ENCODE assay signal across 8 mouse cellular contexts in genomic region chr13:107207354-107208181, GRCm38 (mm10).
A peak's percentile ranks its signal among the peaks of the same experiment; 100 is the strongest.
DNase-seq lines count a peak whose midpoint lies in the region; ATAC-seq lines count a peak whose summit lies in the region.

No protein-coding gene starts in this region.

- ATAC-seq in cerebellum, adult (ENCODE audit: insufficient number of reproducible peaks, low FRiP score, low TSS enrichment): peak; percentile 68
- peak; percentile 97 for ATAC-seq in forebrain, embryonic 14.5 days
- ATAC-seq in lung, embryonic 16.5 days (ENCODE audit: low read depth): peak; percentile 97
- no peak for ATAC-seq in erythroid progenitor cell, adult 5-6 weeks (replicated peaks; ENCODE audit: low FRiP score, poor library complexity, severe bottlenecking)

- 28% methylated on average over 20 of the region's 20 CpGs for WGBS in forebrain, embryonic 14.5 days
- WGBS in lung, embryonic 16.5 days: 27% methylated on average over 20 of the region's 20 CpGs

- H3K9me3 ChIP-seq in forebrain, embryonic 14.5 days (replicated peaks; ENCODE audit: control insufficient read depth, low read length): no peaks in the 10 kb centered on the region
- no peaks in the 10 kb centered on the region for H3K9me3 ChIP-seq in lung, embryonic 16.5 days (ENCODE audit: control insufficient read depth, low read length)

- H3K4me3 ChIP-seq in forebrain, embryonic 14.5 days (ENCODE audit: low read depth, low read length): peak overlapping the region; percentile 18
- H3K4me3 ChIP-seq in lung, embryonic 16.5 days (ENCODE audit: low read length): peak overlapping the region; percentile 43

- H3K9ac ChIP-seq in forebrain, embryonic 14.5 days (ENCODE audit: low read length): peak overlapping the region; percentile 37; the same call in 1 of the 2 replicates
- H3K9ac ChIP-seq in lung, embryonic 16.5 days (ENCODE audit: low read length): no peak overlapping the region

- H3K27me3 ChIP-seq in forebrain, embryonic 14.5 days (replicated peaks; ENCODE audit: control insufficient read depth, insufficient read depth, low read length): no peaks in the 10 kb centered on the region
- H3K27me3 ChIP-seq in lung, embryonic 16.5 days (ENCODE audit: control insufficient read depth, insufficient read depth, low read depth, low read length): no peaks in the 10 kb centered on the region

- no peaks in the 10 kb centered on the region for H3K36me3 ChIP-seq in forebrain, embryonic 14.5 days (ENCODE audit: control insufficient read depth, insufficient read depth, low read length)
- no peaks in the 10 kb centered on the region for H3K36me3 ChIP-seq in lung, embryonic 16.5 days (ENCODE audit: control insufficient read depth, insufficient read depth, low read length)

- H3K4me2 ChIP-seq in forebrain, embryonic 14.5 days (ENCODE audit: low read length): peak overlapping the region; percentile 49
- H3K4me2 ChIP-seq in lung, embryonic 16.5 days (ENCODE audit: low read depth, low read length): peak overlapping the region; percentile 61

- intact Hi-C loops in heart, postnatal 25 days (cut with DNase I): no loop called here

- no peaks in the 10 kb centered on the region for H3K4me1 ChIP-seq in forebrain, embryonic 14.5 days (ENCODE audit: control insufficient read depth, insufficient read depth, low read length)
- H3K4me1 ChIP-seq in lung, embryonic 16.5 days (replicated peaks; ENCODE audit: control insufficient read depth, insufficient read depth, low read length): no peaks in the 10 kb centered on the region

- no peak overlapping the region for H3K27ac ChIP-seq in forebrain, embryonic 14.5 days (ENCODE audit: low read depth, low read length)
- no peak overlapping the region for H3K27ac ChIP-seq in lung, embryonic 16.5 days (ENCODE audit: low read length)

- peak; percentile 2 for DNase-seq in 416B (ENCODE audit: low read depth)
- DNase-seq in forebrain, embryonic 14.5 days (ENCODE audit: low spot score): peak; percentile 94
- peak; percentile 2 for DNase-seq in heart, postnatal 25 days (ENCODE audit: low spot score)
- peak; percentile 71 for DNase-seq in layer of hippocampus, adult 11-12 months (ENCODE audit: low spot score)
- DNase-seq in retina, postnatal 1 day: peak; percentile 88

Comparison
In these comparisons a context has a peak if more than half of its experiments do, and no peak if none do; other contexts are left out.
1. DNase-seq: peak in every context shown above with its lines; median percentile 94 in forebrain, embryonic 14.5 days; 88 in retina, postnatal 1 day; 71 in layer of hippocampus, adult 11-12 months; 2 in 416B; 2 in heart, postnatal 25 days.